Mouse (Mus musculus) olfactory bulb, adult 2 months (tissue): ENCODE measurements around the gene Cd84. TPM values are rescaled to one million over a fixed set of nuclear protein-coding genes. Genes with fewer than 3 reads are reported as not detected.

Source experiments
- H3K27ac ChIP-seq: fragments of 200-500 bp; 2 replicates; pipeline ENCODE4 v1.5.1; 2012; ENCODE audit warnings: low read depth, low read length; ENCODE audit not compliant: insufficient read depth
- H3K4me1 ChIP-seq: fragments of 200-500 bp; 2 replicates; pipeline ENCODE4 v1.6.1; 2012; ENCODE audit warnings: low read length; ENCODE audit not compliant: control insufficient read depth, insufficient read depth
- H3K4me3 ChIP-seq: fragments of 200-500 bp; 2 replicates; pipeline ENCODE4 v1.5.1; 2012; ENCODE audit warnings: mild to moderate bottlenecking, low read depth, low read length, moderate library complexity; ENCODE audit not compliant: insufficient read depth
- CTCF ChIP-seq: fragments of 200-500 bp; IDR thresholded peaks from 2 replicates; pipeline ENCODE4 v1.5.1; 2012; ENCODE audit warnings: low read depth, mild to moderate bottlenecking, low read length, moderate library complexity; ENCODE audit not compliant: insufficient read depth
- POLR2A ChIP-seq: fragments of 200-500 bp; IDR thresholded peaks from 2 replicates; pipeline ENCODE4 v1.6.1; 2012; ENCODE audit warnings: mild to moderate bottlenecking, low read depth, low read length, moderate library complexity; ENCODE audit not compliant: insufficient read depth
- WGBS: fragments of 180-500 bp; shearing (Covaris S2); methylation state at CpG from one replicate; pipeline ENCODE4 v1.1.7; 2018; 5-methylcytosine and 5-hydroxymethylcytosine counted together
- polyA plus RNA-seq: library from polyadenylated mRNA; stranded (reverse); fragments of >200 nt; gene quantifications from 2 replicates; pipeline ENCODE4 v1.2.4, GENCODE M21; 2012; ENCODE audit warnings: low replicate concordance; ENCODE audit not compliant: missing spikeins, insufficient read depth, insufficient read length

Cd84 gene
- polyA plus RNA-seq, 1 experiment, result not detected

- Histone ChIP-seq H3K4me3 (no peak overlapping the region), H3K27ac (no peak overlapping the region), H3K4me1 (no peaks in the 10 kb centered on the region)
- TF ChIP-seq POLR2A, result no peak
- no peak for TF ChIP-seq CTCF
- 95% methylated on average over 5 of the region's 5 CpGs for WGBS
These were observed 83.3 kb downstream of the Cd84 start for GRCm38 (mm10) chr1:171922844-171923243.

- WGBS, result 76% methylated on average over 3 of the region's 3 CpGs
- TF ChIP-seq POLR2A (no peak), CTCF (no peak)
- H3K4me1 ChIP-seq, result no peaks in the 10 kb centered on the region
- H3K27ac ChIP-seq, result no peak overlapping the region
- no peak overlapping the region for H3K4me3 ChIP-seq
These were observed 85.4 kb downstream of the Cd84 start for GRCm38 (mm10) chr1:171924900-171925299.

- H3K27ac ChIP-seq, result no peak overlapping the region
- H3K4me3 ChIP-seq, result no peak overlapping the region
- H3K4me1 ChIP-seq, result no peaks in the 10 kb centered on the region
- WGBS, result 41% methylated on average over 3 of the region's 3 CpGs
- TF ChIP-seq CTCF, result no peak
- no peak for TF ChIP-seq POLR2A
These were observed 94.4 kb downstream of the Cd84 start for GRCm38 (mm10) chr1:171933851-171934250.

GRCm38 (mm10) chr1:171938952-171939948 lies 99.8 kb downstream of the Cd84 start:
- Histone ChIP-seq H3K4me1 (no peaks in the 10 kb centered on the region), H3K4me3 (no peak overlapping the region), H3K27ac (no peak overlapping the region)
- whole genome bisulfite sequencing, result 79% methylated on average over 14 of the region's 14 CpGs
- no peak for TF ChIP-seq POLR2A
- TF ChIP-seq CTCF, result no peak

Other genes starting within 250 kb of the Cd84 start
- not detected in 2 replicates for gene Ly9, start 232.3 kb upstream of the Cd84 start, polyA plus RNA-seq
- gene Slamf7, start 186.7 kb upstream of the Cd84 start, polyA plus RNA-seq, result not detected in 2 replicates
- not detected in 2 replicates for gene Cd48, start 157.7 kb upstream of the Cd84 start, polyA plus RNA-seq
- not detected in 2 replicates for gene Slamf1, start 72.6 kb upstream of the Cd84 start, polyA plus RNA-seq
- not detected in 2 replicates for gene Gm10521, start 56.0 kb downstream of the Cd84 start, polyA plus RNA-seq
- gene Slamf6, start 77.8 kb downstream of the Cd84 start, polyA plus RNA-seq, result not detected in 2 replicates
- gene Vangl2, start 188.7 kb downstream of the Cd84 start, polyA plus RNA-seq, result not detected in 2 replicates
- gene Nhlh1, start 217.9 kb downstream of the Cd84 start, polyA plus RNA-seq, result not detected in 2 replicates
- 120 and 157 TPM in 2 replicates for gene Copa, start 242.8 kb downstream of the Cd84 start, polyA plus RNA-seq
- gene Ncstn, start 243.1 kb downstream of the Cd84 start, polyA plus RNA-seq, result 196 TPM in 1 of 2 replicates, not detected in the other